Mouse (Mus musculus): Measurements from ENCODE around the gene Hap1. TPM values are rescaled to one million over a fixed set of nuclear protein-coding genes. Genes with fewer than 3 reads are reported as not detected.

Gene Hap1
- total and polyA plus RNA-seq, 3 experiments: 6.6 to 34.8 TPM; not detected in 1

DNA sequence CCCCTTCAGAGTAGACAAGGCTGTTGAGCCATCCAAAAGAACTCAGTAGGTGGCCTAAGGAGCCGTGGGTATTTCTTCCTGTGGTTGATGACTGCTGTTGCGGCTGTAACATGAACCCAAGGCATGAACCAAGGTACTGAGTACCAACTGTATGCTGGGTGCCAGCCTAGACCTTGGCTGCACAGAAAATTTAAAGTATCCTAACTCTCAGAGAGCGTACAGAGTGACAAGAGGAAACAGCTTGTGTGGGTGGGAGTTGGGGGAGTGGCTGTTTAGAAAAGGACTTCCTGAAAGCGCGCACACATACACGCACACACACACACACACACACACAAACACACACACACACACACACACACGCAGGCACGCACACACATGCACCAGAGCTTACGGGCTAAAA lies 43.4 kb upstream of the Hap1 start (continued):
- no peak for TF ChIP-seq ZKSCAN1 (IDR thresholded peaks at IDR 0.05; ENCODE audit: low read depth, low read length)
- TF ChIP-seq MEF2A (IDR thresholded peaks at IDR 0.05; ENCODE audit: extremely low read depth, insufficient replicate concordance, low read depth, low read length, poor library complexity, severe bottlenecking): no peak
- TF ChIP-seq JUND (IDR thresholded peaks at IDR 0.05; ENCODE audit: low read depth, low read length): no peak
- no peak for TF ChIP-seq NRF1 (IDR thresholded peaks at IDR 0.05; ENCODE audit: insufficient read depth, low read depth, low read length, poor library complexity, severe bottlenecking)
- no peak for TF ChIP-seq ZC3H11A (IDR thresholded peaks at IDR 0.05; ENCODE audit: low read depth, low read length)
- TF ChIP-seq ZMIZ1 (IDR thresholded peaks at IDR 0.05; ENCODE audit: low read depth, low read length): no peak
- TF ChIP-seq TBP (IDR thresholded peaks at IDR 0.05; ENCODE audit: low read depth, low read length): no peak
- TF ChIP-seq SIN3A (IDR thresholded peaks at IDR 0.05; ENCODE audit: low read length): peak; percentile 61; the same call in 1 of the 2 replicates
- no peak for TF ChIP-seq NELFE (IDR thresholded peaks at IDR 0.05; ENCODE audit: low read depth, low read length)

- Histone ChIP-seq H3K27ac (ENCODE audit: control insufficient read depth, low read depth, low read length) (no peak overlapping the region), H3K4me1 (ENCODE audit: control insufficient read depth in 1 of 2, insufficient read depth in 2 of 2, low read length in 2 of 2) (peaks cover 20 to 78% of the 10 kb centered on the region in 2 experiments), H3K79me2 (ENCODE audit: control insufficient read depth, insufficient read depth, low read length, poor library complexity) (no peaks in the 10 kb centered on the region), H3K9me3 (replicated peaks; ENCODE audit: insufficient read depth, low read length) (no peaks in the 10 kb centered on the region), H3K27me3 (ENCODE audit: control insufficient read depth in 1 of 2, insufficient read depth in 2 of 2, low read length in 2 of 2) (no peaks in the 10 kb centered on the region), H3K9ac (ENCODE audit: control insufficient read depth, low read depth, low read length, poor library complexity, severe bottlenecking) (no peak overlapping the region), H3K4me3 (ENCODE audit: control insufficient read depth in 1 of 2, insufficient read depth in 1 of 2, low read depth in 2 of 2, low read length in 2 of 2) (no peak overlapping the region), H3K36me3 (ENCODE audit: control insufficient read depth in 1 of 2, insufficient read depth in 2 of 2, low read length in 2 of 2) (peaks cover 0 to 39% of the 10 kb centered on the region in 2 experiments; a peak in 2 of 4 replicates)
- no peak for TF ChIP-seq RAD21 (IDR thresholded peaks at IDR 0.05; ENCODE audit: low read depth, low read length)
- TF ChIP-seq POLR2A (IDR thresholded peaks at IDR 0.05; ENCODE audit: control insufficient read depth in 1 of 2, insufficient read depth in 1 of 2, low read depth in 1 of 2, low read length in 2 of 2, poor library complexity in 1 of 2): no peak
- no peak for TF ChIP-seq NELFE (IDR thresholded peaks at IDR 0.05; ENCODE audit: low read depth, low read length)
- no peak for TF ChIP-seq MYC (IDR thresholded peaks at IDR 0.05; ENCODE audit: low read depth, low read length)
- TF ChIP-seq TCF12 (IDR thresholded peaks at IDR 0.05; ENCODE audit: low read depth, low read length): no peak
- TF ChIP-seq USF1 (IDR thresholded peaks at IDR 0.05; ENCODE audit: low read depth, low read length): no peak
- TF ChIP-seq JUND (IDR thresholded peaks at IDR 0.05; ENCODE audit: low read depth, low read length): no peak
- no peak for TF ChIP-seq MAZ (IDR thresholded peaks at IDR 0.05; ENCODE audit: low read depth, low read length)
- no peak for TF ChIP-seq ELF1 (IDR thresholded peaks at IDR 0.05; ENCODE audit: low read depth, low read length)
- DNase-seq (ENCODE audit: low read depth, low spot score): no peak
Observed at GRCm38 (mm10) chr11:100398517-100398916, 42.6 kb upstream of the Hap1 start.

- H3K9ac ChIP-seq (ENCODE audit: control insufficient read depth, low read depth, low read length, poor library complexity, severe bottlenecking): peak within 1 kb of the TSS; percentile 67
- H3K27me3 ChIP-seq (ENCODE audit: control insufficient read depth in 1 of 2, insufficient read depth in 2 of 2, low read length in 2 of 2): no peaks in the 10 kb centered on the region
- peaks cover 20 to 74% of the 10 kb centered on the region in 2 experiments for H3K4me1 ChIP-seq (ENCODE audit: control insufficient read depth in 1 of 2, insufficient read depth in 2 of 2, low read length in 2 of 2)
- H3K9me3 ChIP-seq (replicated peaks; ENCODE audit: insufficient read depth, low read length): no peaks in the 10 kb centered on the region
- DNase-seq (ENCODE audit: low read depth, low spot score): peak; percentile 100
- peak within 1 kb of the TSS; percentile 43 to 74 for H3K4me3 ChIP-seq (ENCODE audit: control insufficient read depth in 1 of 2, insufficient read depth in 1 of 2, low read depth in 2 of 2, low read length in 2 of 2)
- H3K27ac ChIP-seq (ENCODE audit: control insufficient read depth, low read depth, low read length): no peak within 1 kb of the TSS
- H3K36me3 ChIP-seq (ENCODE audit: control insufficient read depth in 1 of 2, insufficient read depth in 2 of 2, low read length in 2 of 2): peaks cover 0 to 39% of the 10 kb centered on the region in 2 experiments; a peak in 2 of 4 replicates
- H3K79me2 ChIP-seq (ENCODE audit: control insufficient read depth, insufficient read depth, low read length, poor library complexity): no peaks in the 10 kb centered on the region
- TF ChIP-seq NELFE (IDR thresholded peaks at IDR 0.05; ENCODE audit: low read depth, low read length) (no peak; the same call in 1 of the 2 replicates), MAX (IDR thresholded peaks at IDR 0.05; ENCODE audit: low read length) (0 out of 2 replicates have a peak, but pooled peaks have one; percentile 29), USF1 (IDR thresholded peaks at IDR 0.05; ENCODE audit: low read depth, low read length) (peak; percentile 50; the same call in 1 of the 2 replicates), TBP (IDR thresholded peaks at IDR 0.05; ENCODE audit: low read depth, low read length) (peak; percentile 70), MYC (IDR thresholded peaks at IDR 0.05; ENCODE audit: low read depth, low read length) (no peak), POLR2AphosphoS5 (IDR thresholded peaks at IDR 0.05; ENCODE audit: borderline replicate concordance, low read depth, low read length) (no peak), ETS1 (IDR thresholded peaks at IDR 0.05; ENCODE audit: low read depth, low read length) (no peak), RCOR1 (IDR thresholded peaks at IDR 0.05; ENCODE audit: low read depth, low read length) (no peak), CHD1 (IDR thresholded peaks at IDR 0.05; ENCODE audit: low read depth, low read length) (no peak), SIN3A (IDR thresholded peaks at IDR 0.05; ENCODE audit: low read length) (peak; percentile 65), GATA1 (IDR thresholded peaks at IDR 0.05; ENCODE audit: low read depth, low read length) (no peak), USF2 (IDR thresholded peaks at IDR 0.05; ENCODE audit: borderline replicate concordance in 1 of 2, insufficient read depth in 1 of 2, low read depth in 1 of 2, low read length in 2 of 2) (no peak), TAL1 (IDR thresholded peaks at IDR 0.05; ENCODE audit: low read length) (no peak), CHD2 (IDR thresholded peaks at IDR 0.05; ENCODE audit: low read length) (peak; percentile 87), HCFC1 (IDR thresholded peaks at IDR 0.05; ENCODE audit: low read depth, low read length) (peak; percentile 69; the same call in 1 of the 2 replicates)
Observed at GRCm38 (mm10) chr11:100397600-100398389, 41.9 kb upstream of the Hap1 start, which contains the start of gene Jup. Gene Jup (minus strand): TSS chr11:100397763.
